Mouse (Mus musculus) megakaryocyte, embryonic 14.5 days (primary cell): ENCODE measurements around the gene Tcea2. TPM values are rescaled to one million over a fixed set of nuclear protein-coding genes. Genes with fewer than 3 reads are reported as not detected.
A peak's percentile ranks its signal among the peaks of the same experiment; 100 is the strongest.

Experiments used
- H3K27me3 ChIP-seq: replicated peaks from 2 replicates; pipeline ENCODE3; 2012; ENCODE audit warnings: inconsistent platforms
- H3K36me3 ChIP-seq: replicated peaks from 2 replicates; pipeline ENCODE3; 2012; ENCODE audit warnings: low read length, inconsistent platforms, mixed read lengths
- H3K4me1 ChIP-seq: 2 replicates; pipeline ENCODE4 v1.6.1; 2012; ENCODE audit warnings: inconsistent platforms
- H3K4me3 ChIP-seq: replicated peaks from 2 replicates; pipeline ENCODE3; 2012; ENCODE audit warnings: moderate library complexity, mild to moderate bottlenecking, inconsistent platforms
- H3K9me3 ChIP-seq: 2 replicates; pipeline ENCODE4 v1.6.1; 2012; ENCODE audit warnings: inconsistent platforms
- FLI1 ChIP-seq: IDR thresholded peaks from 2 replicates; pipeline ENCODE4 v1.6.1; 2012; ENCODE audit warnings: low read length, inconsistent platforms, mixed read lengths
- GATA1 ChIP-seq: IDR thresholded peaks from 3 replicates; pipeline ENCODE4 v1.6.1; 2012; ENCODE audit warnings: mixed read lengths, low read length, inconsistent platforms, borderline replicate concordance
- polyA plus RNA-seq: library from polyadenylated mRNA; stranded (reverse); fragments of >175 nt; gene quantifications from 2 replicates; pipeline ENCODE4 v1.2.3, GENCODE M21; 2012; ENCODE audit warnings: low replicate concordance; ENCODE audit not compliant: insufficient read depth

Tcea2 gene
- polyA plus RNA-seq, result 1.1 and 1.3 TPM in 2 replicates

DNA sequence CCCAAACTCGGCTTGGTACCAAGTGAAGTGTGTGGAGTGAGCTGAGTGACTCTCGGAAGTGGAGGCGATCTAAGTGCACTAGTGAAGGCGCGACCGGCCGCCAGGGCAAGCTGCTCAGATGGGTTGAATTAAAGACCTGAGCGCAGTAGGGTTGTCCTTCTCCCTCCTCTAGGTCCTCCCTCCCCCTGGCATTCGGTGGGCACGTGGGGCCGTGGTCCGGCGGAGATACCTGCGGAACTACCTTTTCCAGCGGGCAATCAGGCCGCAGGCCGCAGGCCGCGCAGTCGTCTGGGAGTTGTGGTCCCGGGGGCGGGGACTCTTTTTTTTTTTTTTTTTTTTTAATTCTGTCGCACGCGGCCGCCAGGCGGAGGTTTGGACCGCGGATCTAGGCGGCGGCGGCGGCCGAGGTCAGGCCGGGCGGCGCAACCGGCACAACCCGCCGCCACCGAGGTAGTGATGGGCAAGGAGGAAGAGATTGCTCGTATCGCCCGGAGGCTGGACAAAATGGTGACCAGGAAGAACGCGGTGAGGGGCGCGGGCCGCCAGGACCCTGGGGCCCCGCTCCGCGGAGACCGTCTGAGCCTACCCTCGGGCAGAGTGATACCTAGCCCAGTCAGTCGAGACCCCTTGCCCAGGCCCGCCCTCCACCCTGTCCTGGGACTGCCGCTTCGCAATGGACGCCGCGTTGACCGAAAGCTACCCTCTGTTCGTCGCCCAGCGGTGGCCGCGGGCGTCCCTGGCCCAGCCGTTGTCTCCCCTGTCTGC, at the start of gene Tcea2:
Gene Tcea2 (plus strand): TSS at position 360 of the 765 bp plus-strand sequence.
- Histone ChIP-seq H3K4me1 (peaks cover 64% of the 10 kb centered on the region), H3K4me3 (peak within 1 kb of the TSS; percentile 95), H3K27me3 (peaks cover 30% of the 10 kb centered on the region), H3K36me3 (peaks cover under 1% of the 10 kb centered on the region), H3K9me3 (no peaks in the 10 kb centered on the region)
- no peak for TF ChIP-seq GATA1
- TF ChIP-seq FLI1, result no peak

DNA sequence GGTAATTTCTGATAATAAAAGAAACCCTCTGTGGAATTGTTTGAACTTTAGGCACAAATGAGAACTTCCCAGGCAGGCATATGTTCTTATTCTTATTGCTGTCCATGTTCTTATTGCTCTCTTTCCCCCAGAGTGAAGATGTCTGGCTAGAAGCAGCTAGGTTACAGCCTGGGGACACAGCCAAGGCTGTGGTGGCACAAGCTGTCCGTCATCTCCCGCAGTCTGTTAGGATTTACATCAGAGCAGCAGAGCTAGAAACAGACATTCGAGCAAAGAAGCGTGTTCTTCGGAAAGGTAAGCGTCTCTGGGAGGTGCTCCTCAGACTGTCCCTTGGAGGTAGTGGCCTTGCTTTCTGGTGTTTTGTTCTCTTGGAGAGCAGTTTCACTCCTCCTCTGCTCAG, 47.5 kb upstream of the Tcea2 start:
- Histone ChIP-seq H3K36me3 (peaks cover 81% of the 10 kb centered on the region), H3K4me3 (no peak overlapping the region), H3K27me3 (no peaks in the 10 kb centered on the region), H3K9me3 (no peaks in the 10 kb centered on the region), H3K4me1 (peaks cover 5% of the 10 kb centered on the region)
- TF ChIP-seq FLI1, result no peak
- no peak for TF ChIP-seq GATA1

DNA sequence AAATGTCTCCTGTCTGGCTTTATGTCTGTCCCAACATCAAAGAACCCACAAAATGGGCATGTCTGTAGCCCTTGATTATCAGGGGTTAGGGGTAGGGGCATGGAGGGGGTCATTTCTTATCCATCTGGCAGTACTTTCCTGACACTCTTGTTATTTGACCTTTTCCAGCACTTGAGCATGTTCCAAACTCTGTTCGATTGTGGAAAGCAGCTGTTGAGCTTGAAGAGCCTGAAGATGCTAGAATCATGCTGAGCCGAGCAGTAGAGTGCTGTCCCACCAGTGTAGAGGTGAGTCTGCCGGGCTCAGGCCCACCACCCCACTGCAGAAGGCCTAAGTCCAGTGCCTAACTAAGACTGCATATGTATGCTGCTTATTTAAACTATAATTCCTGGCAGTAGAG, 44.2 kb upstream of the Tcea2 start:
- Histone ChIP-seq H3K9me3 (no peaks in the 10 kb centered on the region), H3K4me3 (no peak overlapping the region), H3K27me3 (no peaks in the 10 kb centered on the region), H3K36me3 (peaks cover 90% of the 10 kb centered on the region), H3K4me1 (no peaks in the 10 kb centered on the region)
- TF ChIP-seq GATA1 (no peak), FLI1 (no peak)

GRCm38 (mm10) chr2:181644361-181644760, 35.7 kb upstream of the Tcea2 start:
- Histone ChIP-seq H3K36me3 (peaks cover 97% of the 10 kb centered on the region), H3K4me3 (no peak overlapping the region), H3K27me3 (no peaks in the 10 kb centered on the region), H3K9me3 (no peaks in the 10 kb centered on the region), H3K4me1 (no peaks in the 10 kb centered on the region; the same call in 1 of the 2 replicates)
- TF ChIP-seq FLI1, result no peak
- TF ChIP-seq GATA1, result no peak

DNA sequence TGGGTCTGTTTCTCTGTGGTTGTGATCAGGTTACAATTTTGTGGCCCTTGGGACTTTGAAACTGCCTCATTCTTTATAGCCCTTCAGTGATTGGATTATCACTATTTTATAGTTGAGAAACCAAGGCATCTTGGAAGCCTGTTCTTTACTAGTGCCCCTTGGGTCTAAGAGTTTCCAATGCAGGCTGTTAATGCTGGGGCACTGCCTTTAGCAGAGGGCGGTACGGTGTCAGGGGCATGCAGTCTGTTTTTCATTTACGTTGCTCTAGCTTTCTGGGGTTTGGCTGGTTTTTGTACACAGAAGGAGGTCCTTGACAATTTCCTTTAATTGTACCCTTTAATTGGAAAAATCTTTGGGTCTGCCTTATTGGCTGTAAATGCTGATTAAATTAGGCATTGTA, 34.4 kb upstream of the Tcea2 start:
- TF ChIP-seq GATA1 (no peak), FLI1 (no peak)
- Histone ChIP-seq H3K9me3 (no peaks in the 10 kb centered on the region), H3K27me3 (no peaks in the 10 kb centered on the region), H3K4me3 (no peak overlapping the region), H3K36me3 (peaks cover 97% of the 10 kb centered on the region), H3K4me1 (no peaks in the 10 kb centered on the region; the same call in 1 of the 2 replicates)

DNA sequence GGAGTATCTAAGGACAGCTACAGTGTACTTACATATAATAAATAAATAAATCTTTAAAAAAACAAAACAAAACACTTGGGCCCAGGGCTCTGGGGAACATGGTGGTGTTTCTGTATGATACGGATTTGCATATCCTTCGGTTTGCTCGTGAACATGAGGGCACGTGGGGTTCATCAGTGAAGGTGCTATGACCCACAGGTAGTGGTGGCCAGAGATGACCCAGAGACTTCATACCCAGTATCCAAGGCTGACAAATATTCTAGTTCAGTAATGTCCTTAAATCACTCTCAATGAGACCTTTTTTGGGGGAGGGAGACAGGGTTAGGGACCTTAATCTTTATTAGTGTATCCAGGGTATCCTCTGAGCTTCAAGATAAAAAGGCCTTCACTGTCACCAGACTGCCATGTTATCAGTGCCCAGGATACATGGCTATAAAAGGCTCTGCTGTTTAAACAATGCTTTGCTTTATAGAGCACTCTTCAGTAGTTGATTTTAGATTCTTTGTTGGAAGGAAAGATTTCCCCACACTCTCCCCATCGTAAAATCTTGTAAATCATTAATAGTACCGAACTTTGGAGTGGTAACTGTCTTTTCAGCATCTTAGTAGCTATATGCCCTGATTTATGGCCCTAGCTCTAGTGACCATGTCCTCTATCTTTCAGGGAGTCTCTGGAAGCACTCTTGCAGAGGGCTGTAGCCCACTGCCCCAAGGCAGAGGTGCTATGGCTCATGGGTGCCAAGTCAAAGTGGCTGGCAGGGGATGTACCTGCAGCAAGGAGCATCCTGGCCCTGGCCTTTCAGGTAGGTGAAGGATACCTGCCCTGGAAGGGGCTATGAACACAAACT, 33.3 kb upstream of the Tcea2 start:
- TF ChIP-seq FLI1 (no peak), GATA1 (no peak)
- Histone ChIP-seq H3K36me3 (peaks cover 94% of the 10 kb centered on the region), H3K9me3 (no peaks in the 10 kb centered on the region)

DNA sequence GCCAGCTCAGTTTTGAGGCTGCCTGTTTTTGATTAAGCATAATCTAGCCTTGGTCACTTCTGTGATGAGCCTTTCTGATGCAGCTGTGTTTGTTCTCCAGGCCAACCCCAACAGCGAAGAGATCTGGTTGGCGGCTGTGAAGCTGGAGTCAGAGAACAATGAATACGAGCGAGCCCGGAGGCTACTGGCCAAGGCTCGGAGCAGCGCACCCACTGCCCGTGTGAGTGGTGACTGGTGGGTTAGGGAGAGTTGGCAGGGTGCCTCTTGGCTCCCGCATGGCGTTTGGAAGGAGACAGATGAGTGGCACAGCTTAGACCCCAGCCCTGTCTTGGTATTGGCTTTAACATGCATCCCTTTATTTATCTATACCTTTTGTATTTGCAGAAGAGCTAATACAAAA, 31.2 kb upstream of the Tcea2 start:
- Histone ChIP-seq H3K4me1 (no peaks in the 10 kb centered on the region), H3K4me3 (no peak overlapping the region), H3K9me3 (no peaks in the 10 kb centered on the region), H3K27me3 (no peaks in the 10 kb centered on the region), H3K36me3 (peaks cover 96% of the 10 kb centered on the region)
- no peak for TF ChIP-seq GATA1
- TF ChIP-seq FLI1, result no peak

More for the DNA sequence above, 33.3 kb upstream of the Tcea2 start:
- Histone ChIP-seq H3K4me3 (no peak overlapping the region), H3K27me3 (no peaks in the 10 kb centered on the region), H3K4me1 (no peaks in the 10 kb centered on the region; the same call in 1 of the 2 replicates)

DNA sequence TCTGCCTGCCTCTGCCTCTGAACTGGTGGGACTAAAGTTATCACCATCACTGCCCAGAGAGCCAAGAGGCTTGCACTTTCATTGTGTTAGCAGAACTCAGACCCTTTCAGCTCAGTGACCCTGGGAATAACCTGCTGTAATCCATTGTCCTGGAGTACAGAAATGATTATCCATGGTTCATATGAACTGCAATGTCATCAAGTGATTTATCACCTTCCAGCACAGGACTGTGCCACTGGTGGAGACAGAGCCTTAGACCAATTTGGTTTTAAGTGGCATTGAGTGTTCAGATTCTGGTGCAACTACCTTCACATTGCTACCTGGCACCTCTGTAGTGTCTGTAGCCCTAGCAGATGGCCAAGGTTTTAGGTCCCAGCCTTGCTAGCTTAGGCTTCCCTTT, 27.0 kb upstream of the Tcea2 start:
- Histone ChIP-seq H3K4me3 (no peak overlapping the region), H3K9me3 (no peaks in the 10 kb centered on the region), H3K36me3 (peaks cover 98% of the 10 kb centered on the region), H3K27me3 (no peaks in the 10 kb centered on the region), H3K4me1 (peaks cover 19% of the 10 kb centered on the region)
- TF ChIP-seq FLI1, result no peak
- no peak for TF ChIP-seq GATA1

- TF ChIP-seq FLI1 (no peak), GATA1 (no peak)
- H3K4me1 ChIP-seq, result peaks cover 24% of the 10 kb centered on the region
- H3K9me3 ChIP-seq, result no peaks in the 10 kb centered on the region
- H3K36me3 ChIP-seq, result peaks cover 98% of the 10 kb centered on the region
- H3K27me3 ChIP-seq, result no peaks in the 10 kb centered on the region
- no peak overlapping the region for H3K4me3 ChIP-seq
Measured at GRCm38 (mm10) chr2:181653523-181653922, 26.6 kb upstream of the Tcea2 start.

DNA sequence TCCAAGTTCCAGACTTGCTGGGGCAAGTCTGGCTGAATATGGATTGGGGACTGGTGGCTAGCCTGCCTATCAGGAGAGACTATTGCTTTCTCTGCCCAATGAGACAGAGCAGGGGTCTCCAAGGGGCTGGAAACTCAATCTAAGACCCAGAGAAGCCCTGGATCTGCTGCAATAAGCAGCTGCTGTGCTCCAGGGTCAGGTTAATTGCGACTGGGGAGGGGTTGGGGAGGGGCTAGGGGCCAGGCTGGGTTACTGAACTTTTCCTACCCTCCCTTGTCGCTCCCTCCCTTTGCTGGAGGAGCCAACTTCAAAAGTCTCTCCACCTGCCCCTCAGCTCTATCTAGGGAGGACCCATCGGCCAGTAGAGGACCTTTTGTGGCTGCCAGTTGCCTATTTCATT, 23.4 kb upstream of the Tcea2 start, which contains the start of gene Gm29797:
Gene Gm29797 (plus strand): TSS at position 301 of the 400 bp plus-strand sequence.
- TF ChIP-seq GATA1 (no peak), FLI1 (no peak)
- peaks cover 71% of the 10 kb centered on the region for H3K36me3 ChIP-seq
- no peaks in the 10 kb centered on the region for H3K9me3 ChIP-seq
- H3K27me3 ChIP-seq, result no peaks in the 10 kb centered on the region
- H3K4me1 ChIP-seq, result peaks cover 56% of the 10 kb centered on the region
- H3K4me3 ChIP-seq, result no peak within 1 kb of the TSS
